Mouse (Mus musculus) brain, embryonic 14.5 days (tissue): ENCODE measurements around the gene Cd209g.

Experiments used
- CTCF ChIP-seq: fragments of 200-500 bp; IDR thresholded peaks from 2 replicates; pipeline ENCODE4 v1.5.1; 2012; ENCODE audit warnings: inconsistent platforms, mild to moderate bottlenecking, moderate library complexity, borderline replicate concordance; ENCODE audit not compliant: insufficient read depth, insufficient read length; ENCODE audit errors: extremely low read depth
- POLR2A ChIP-seq: fragments of 200-500 bp; IDR thresholded peaks from 2 replicates; pipeline ENCODE4 v1.6.1; 2012; ENCODE audit warnings: mild to moderate bottlenecking, inconsistent platforms, borderline replicate concordance; ENCODE audit not compliant: poor library complexity, insufficient read depth, insufficient read length, severe bottlenecking; ENCODE audit errors: extremely low read depth

GRCm38 (mm10) chr8:4165852-4166751 is 32.2 kb downstream of the Cd209g start, which contains the start of gene Evi5l:
- TF ChIP-seq CTCF, result no peak
- TF ChIP-seq POLR2A, result peak; percentile 62; the same call in 1 of the 2 replicates
